Mouse (Mus musculus) T-cell, adult 2 months (primary cell): Measurements from ENCODE around the gene Gm2042.
"Not testable (repeated sequence)": the region's sequence is repeated elsewhere in the genome, so short reads cannot be mapped to it uniquely, and the experiment has no call there.

Experiments used
- DNase-seq: peaks from one replicate; pipeline ENCODE4 v3.0.0; 2022; ENCODE audit warnings: low spot score

Gm2042 gene

GRCm38 (mm10) chr12:87953780-87954179, at the start of gene Gm2042:
TSS of gene Gm2042 (plus strand) at chr12:87954080.
- DNase-seq = not testable (repeated sequence)

GRCm38 (mm10) chr12:87919721-87920120, 34.2 kb upstream of the Gm2042 start, which contains the start of gene Gm2035:
TSS of gene Gm2035 (minus strand) at chr12:87919857.
- not testable (repeated sequence) for DNase-seq

GRCm38 (mm10) chr12:87984000-87984399, 30.1 kb downstream of the Gm2042 start:
- not testable (repeated sequence) for DNase-seq

GRCm38 (mm10) chr12:88004118-88004517, 50.2 kb downstream of the Gm2042 start:
- not testable (repeated sequence) for DNase-seq
